Comparison of ENCODE assay signal across 9 mouse cellular contexts in the genomic region with DNA sequence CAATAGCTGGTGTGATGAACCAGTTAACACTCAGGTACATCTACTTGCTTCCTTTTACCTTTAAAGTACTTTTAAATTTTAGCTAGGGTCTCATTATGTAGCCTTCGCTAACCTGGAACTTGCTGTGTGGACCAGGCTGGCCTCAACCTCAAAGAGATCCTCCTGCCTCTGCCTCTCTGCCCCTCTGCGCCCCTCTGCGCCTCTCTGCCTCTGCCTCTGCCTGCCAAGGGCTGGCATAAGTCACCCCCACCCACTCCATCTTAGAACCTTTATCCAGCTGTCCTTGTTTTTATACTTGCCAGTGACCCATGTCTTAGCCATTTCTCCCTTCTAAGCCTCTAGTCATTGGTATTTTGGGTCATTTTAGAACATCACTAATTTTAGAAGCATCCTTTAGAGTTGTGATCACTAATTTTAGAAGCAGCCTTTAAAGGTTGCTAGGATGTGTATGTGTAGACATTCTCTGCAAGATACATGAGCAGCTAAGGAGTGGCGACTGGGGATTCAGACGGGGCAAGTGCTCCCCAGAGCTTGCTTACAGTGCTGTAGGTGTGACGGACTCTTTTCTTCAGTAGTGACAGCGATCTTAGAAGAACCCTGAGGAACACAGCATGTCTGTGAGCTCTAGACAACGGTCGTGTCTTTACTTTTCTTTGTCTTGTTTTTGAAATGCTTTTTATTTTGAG.
"Had no signal": no experiment of that assay in that cellular context is flagged by ENCODE, and none has a peak within 500 bp of the region (broad histone marks: within the 10 kb centered on the region; RNA-seq: fewer than 3 reads in every experiment).

No protein-coding gene starts in this region.

- H3K27ac ChIP-seq: limb, embryonic 10.5 days; liver, embryonic 15.5 days; midbrain, embryonic 10.5 days had no signal

- DNase-seq: layer of hippocampus, adult 9-11 months; lung, adult 2 months; lung, postnatal 36 days; right cerebral cortex, postnatal 14 days; thymus, postnatal 4 days had no signal

- H3K27me3 ChIP-seq: liver, embryonic 15.5 days; neural tube, embryonic 13.5 days had no signal

- H3K4me3 ChIP-seq: limb, embryonic 10.5 days; liver, embryonic 15.5 days; midbrain, embryonic 10.5 days; neural tube, embryonic 13.5 days had no signal

- H3K9me3 ChIP-seq: limb, embryonic 10.5 days; liver, embryonic 15.5 days; midbrain, embryonic 10.5 days; neural tube, embryonic 13.5 days had no signal
